Mouse (Mus musculus) midbrain, embryonic 15.5 days (tissue): ENCODE data around the gene Olfr221. TPM values are rescaled to one million over a fixed set of nuclear protein-coding genes. Genes with fewer than 3 reads are reported as not detected.
A peak's percentile ranks its signal among the peaks of the same experiment; 100 is the strongest.
"Not testable (repeated sequence)": the region's sequence is repeated elsewhere in the genome, so short reads cannot be mapped to it uniquely, and the experiment has no call there.

Experiments used
- ATAC-seq: fragments of 200-750 bp; cut with Nextera tagmentation; replicated peaks from 2 replicates; pipeline ENCODE4 v1.8.0; 2017; ENCODE audit warnings: moderate TSS enrichment
- H3K27ac ChIP-seq: fragments of 300-500 bp; sonication (generic); 2 replicates; pipeline ENCODE4 v1.5.1; 2015; ENCODE audit warnings: mild to moderate bottlenecking, inconsistent platforms
- H3K27me3 ChIP-seq: fragments of 300-500 bp; sonication (generic); replicated peaks from 2 replicates; pipeline ENCODE4 v1.6.1; 2015; ENCODE audit warnings: inconsistent platforms
- H3K36me3 ChIP-seq: fragments of 300-500 bp; sonication (generic); replicated peaks from 2 replicates; pipeline ENCODE4 v1.6.1; 2015; ENCODE audit warnings: inconsistent platforms
- H3K4me1 ChIP-seq: fragments of 300-500 bp; sonication (generic); 2 replicates; pipeline ENCODE4 v1.6.1; 2015; ENCODE audit warnings: inconsistent platforms
- H3K4me2 ChIP-seq: fragments of 300-500 bp; sonication (generic); 2 replicates; pipeline ENCODE4 v1.6.1; 2015; ENCODE audit warnings: inconsistent platforms, mild to moderate bottlenecking, moderate library complexity
- H3K4me3 ChIP-seq: fragments of 300-500 bp; sonication (generic); 2 replicates; pipeline ENCODE4 v1.5.1; 2015; ENCODE audit warnings: mild to moderate bottlenecking, inconsistent platforms
- H3K9ac ChIP-seq: fragments of 300-500 bp; sonication (generic); 2 replicates; pipeline ENCODE4 v1.6.1; 2015; ENCODE audit warnings: mild to moderate bottlenecking, inconsistent platforms
- H3K9me3 ChIP-seq: fragments of 300-500 bp; sonication (generic); 2 replicates; pipeline ENCODE4 v1.6.1; 2016; ENCODE audit warnings: inconsistent platforms
- WGBS: fragments of 180-500 bp; shearing (Covaris S2); methylation state at CpG from one replicate; pipeline ENCODE4 v1.1.7; 2015; ENCODE audit warnings: mixed read lengths; 5-methylcytosine and 5-hydroxymethylcytosine counted together
- polyA plus RNA-seq: library from polyadenylated mRNA; unstranded; fragments of >200 nt; fragmentation: Nextera tagmentation; extraction: Ambion mirVana; gene quantifications from 2 replicates; pipeline ENCODE4 v1.2.1, GENCODE M21; 2015

The Olfr221 gene
- not detected in 2 replicates for polyA plus RNA-seq

DNA sequence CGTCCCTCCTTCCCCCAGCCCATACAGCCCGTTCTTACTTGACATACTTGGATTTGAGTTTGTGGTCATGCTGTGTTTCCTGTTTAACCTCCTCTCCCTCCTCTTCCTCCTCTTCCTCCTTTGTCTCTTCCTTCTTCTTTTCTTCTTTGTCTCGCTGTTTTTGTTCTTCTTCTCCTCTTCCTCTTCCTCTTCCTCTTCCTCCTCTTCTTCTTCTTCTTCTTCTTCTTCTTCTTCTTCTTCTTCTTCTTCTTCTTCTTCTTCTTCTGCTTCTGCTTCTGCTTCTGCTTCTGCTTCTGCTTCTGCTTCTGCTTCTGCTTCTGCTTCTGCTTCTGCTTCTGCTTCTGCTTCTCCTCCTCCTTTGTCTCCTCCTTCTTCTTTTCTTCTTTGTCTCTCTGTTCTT is at the start of gene Olfr221:
TSS of gene Olfr221 (minus strand) at position 101 of the 400 bp plus-strand sequence.
- ATAC-seq, H3K4me2 ChIP-seq, H3K36me3 ChIP-seq, H3K9ac ChIP-seq, H3K27me3 ChIP-seq, H3K9me3 ChIP-seq, H3K27ac ChIP-seq, H3K4me3 ChIP-seq: not testable (repeated sequence)
- peaks cover 13% of the 10 kb centered on the region for H3K4me1 ChIP-seq
- 65% methylated on average over 3 of the region's 3 CpGs for WGBS

GRCm38 (mm10) chr14:52083083-52083482 is 40.8 kb upstream of the Olfr221 start:
- no peaks in the 10 kb centered on the region for H3K27me3 ChIP-seq
- no peak overlapping the region for H3K27ac ChIP-seq
- no peak for ATAC-seq
- H3K9me3 ChIP-seq = no peaks in the 10 kb centered on the region
- H3K36me3 ChIP-seq = peaks cover 33% of the 10 kb centered on the region
- no peak overlapping the region for H3K4me2 ChIP-seq
- H3K4me1 ChIP-seq = no peaks in the 10 kb centered on the region
- H3K9ac ChIP-seq = no peak overlapping the region
- H3K4me3 ChIP-seq = no peak overlapping the region

DNA sequence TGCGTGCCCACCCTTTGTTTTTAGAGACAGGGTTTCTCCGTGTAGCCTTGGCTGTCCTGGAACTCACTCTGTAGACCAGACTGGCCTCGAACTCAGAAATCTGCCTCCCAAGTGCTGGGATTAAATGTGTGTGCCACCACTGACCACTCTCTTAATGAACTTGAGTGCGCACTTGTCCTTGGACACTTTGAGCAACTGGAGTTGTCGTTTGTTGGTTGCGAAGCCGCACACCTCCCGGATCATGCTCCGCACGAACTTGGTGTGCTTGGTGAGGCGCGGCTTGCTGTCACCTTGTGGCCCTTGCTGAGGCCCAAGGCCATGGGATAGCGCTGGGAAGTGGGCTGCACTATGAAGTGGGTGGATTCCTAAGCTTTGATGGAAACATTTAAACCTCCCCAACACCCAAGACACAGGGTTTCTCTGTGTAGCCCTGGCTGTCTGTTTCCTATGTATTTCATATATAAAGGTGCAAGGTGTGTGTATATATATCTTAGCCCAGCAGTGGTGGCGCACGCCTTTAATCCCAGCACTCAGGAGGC is 29.4 kb upstream of the Olfr221 start:
- Histone ChIP-seq H3K4me1 (no peaks in the 10 kb centered on the region), H3K9ac (no peak overlapping the region), H3K36me3 (peaks cover 36% of the 10 kb centered on the region), H3K4me2 (no peak overlapping the region), H3K9me3 (no peaks in the 10 kb centered on the region), H3K4me3 (no peak overlapping the region), H3K27ac (no peak overlapping the region), H3K27me3 (no peaks in the 10 kb centered on the region)
- ATAC-seq = peak; percentile 28; the same call in 1 of the 2 replicates
- 94% methylated on average over 15 of the region's 15 CpGs for WGBS

DNA sequence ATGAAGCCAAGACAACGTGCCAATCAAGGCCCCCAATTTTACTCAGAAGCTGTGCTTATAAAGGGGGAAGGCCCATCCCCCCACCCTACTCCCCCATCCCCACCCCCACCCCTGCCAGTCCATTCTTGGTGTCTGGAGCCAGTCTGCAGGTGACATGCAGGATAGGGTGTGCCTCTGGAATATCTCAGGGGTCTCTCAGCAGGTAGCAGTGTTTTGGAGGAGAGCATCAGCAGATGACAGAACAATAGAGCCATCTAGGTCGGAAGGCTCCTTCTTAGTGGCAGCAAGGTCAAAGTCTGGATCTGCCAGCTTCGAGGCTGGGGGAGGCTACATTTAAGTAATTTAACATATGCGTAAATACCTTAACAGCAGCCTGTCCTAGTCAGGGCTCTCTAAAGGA is 23.9 kb upstream of the Olfr221 start:
- Histone ChIP-seq H3K27ac (no peak overlapping the region), H3K4me2 (no peak overlapping the region), H3K27me3 (no peaks in the 10 kb centered on the region), H3K9me3 (no peaks in the 10 kb centered on the region), H3K36me3 (peaks cover 1% of the 10 kb centered on the region), H3K9ac (no peak overlapping the region), H3K4me1 (no peaks in the 10 kb centered on the region), H3K4me3 (no peak overlapping the region)
- ATAC-seq = no peak
- 56% methylated on average over 4 of the region's 4 CpGs for WGBS

DNA sequence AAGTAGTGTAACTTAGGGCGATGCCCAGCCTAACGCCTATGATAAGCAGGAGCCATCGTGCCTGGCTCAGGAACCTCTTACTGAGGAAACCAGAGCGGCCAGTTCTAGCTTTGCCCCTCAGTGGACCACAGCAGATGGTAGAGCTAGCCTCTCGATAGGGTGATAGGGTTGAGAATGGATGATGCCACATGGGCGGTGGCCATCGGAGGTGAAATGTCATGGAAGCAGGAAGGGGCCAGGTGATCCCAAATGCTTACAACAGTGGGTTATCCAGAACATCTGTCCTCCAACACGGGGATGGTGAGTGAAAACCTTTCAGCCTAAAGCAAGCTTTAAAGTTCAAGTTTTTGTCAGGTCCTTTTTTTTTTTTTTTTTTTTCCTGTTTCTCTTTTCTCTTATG is 19.5 kb upstream of the Olfr221 start:
- ATAC-seq = no peak
- no peaks in the 10 kb centered on the region for H3K4me1 ChIP-seq
- WGBS = 89% methylated on average over 8 of the region's 8 CpGs

GRCm38 (mm10) chr14:52060800-52061199 is 18.5 kb upstream of the Olfr221 start:
- no peak for ATAC-seq
- Histone ChIP-seq H3K27me3 (no peaks in the 10 kb centered on the region), H3K4me2 (no peak overlapping the region), H3K4me1 (no peaks in the 10 kb centered on the region), H3K27ac (no peak overlapping the region), H3K4me3 (no peak overlapping the region), H3K9me3 (no peaks in the 10 kb centered on the region), H3K36me3 (no peaks in the 10 kb centered on the region), H3K9ac (no peak overlapping the region)
- 90% methylated on average over 1 of the region's 1 CpGs for WGBS

More for the DNA sequence above, 19.5 kb upstream of the Olfr221 start:
- Histone ChIP-seq H3K9me3 (no peaks in the 10 kb centered on the region), H3K27ac (no peak overlapping the region), H3K4me2 (no peak overlapping the region), H3K27me3 (no peaks in the 10 kb centered on the region), H3K9ac (no peak overlapping the region), H3K4me3 (no peak overlapping the region), H3K36me3 (no peaks in the 10 kb centered on the region)

DNA sequence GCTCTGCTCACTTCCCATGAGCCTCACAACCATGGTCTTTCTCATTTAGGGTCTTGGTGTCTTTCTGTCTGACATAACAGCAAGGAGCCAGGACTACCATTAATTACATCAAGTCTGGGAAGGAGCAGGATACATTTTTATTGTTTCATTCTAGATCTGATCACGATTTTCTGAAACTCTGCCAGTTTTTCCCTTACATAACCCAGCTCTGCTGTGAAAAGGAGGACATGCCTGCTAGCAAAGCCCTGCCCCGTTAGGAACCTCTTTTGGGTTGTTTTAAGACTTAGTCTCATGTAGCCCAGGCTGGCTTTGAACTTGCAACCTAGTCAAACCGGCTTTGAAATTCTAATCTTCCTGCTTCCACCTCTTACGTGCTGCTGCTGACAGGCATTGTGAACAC is 17.7 kb upstream of the Olfr221 start:
- Histone ChIP-seq H3K27ac (no peak overlapping the region), H3K9me3 (no peaks in the 10 kb centered on the region), H3K4me1 (no peaks in the 10 kb centered on the region), H3K36me3 (no peaks in the 10 kb centered on the region), H3K9ac (no peak overlapping the region), H3K27me3 (no peaks in the 10 kb centered on the region), H3K4me3 (no peak overlapping the region), H3K4me2 (no peak overlapping the region)
- WGBS = 66% methylated on average over 4 of the region's 4 CpGs
- ATAC-seq = no peak

- 92% methylated on average over 3 of the region's 3 CpGs for WGBS
- H3K4me1 ChIP-seq, H3K9me3 ChIP-seq, H3K27ac ChIP-seq, H3K4me2 ChIP-seq, ATAC-seq, H3K27me3 ChIP-seq, H3K4me3 ChIP-seq, H3K36me3 ChIP-seq, H3K9ac ChIP-seq: not testable (repeated sequence)
Measured at GRCm38 (mm10) chr14:52052720-52053119, 10.5 kb upstream of the Olfr221 start.

- no peaks in the 10 kb centered on the region for H3K27me3 ChIP-seq
- no peaks in the 10 kb centered on the region for H3K36me3 ChIP-seq
- no peak overlapping the region for H3K4me2 ChIP-seq
- peaks cover 13% of the 10 kb centered on the region for H3K4me1 ChIP-seq
- H3K9ac ChIP-seq = no peak overlapping the region
- ATAC-seq = peak; percentile 75
- H3K27ac ChIP-seq = no peak overlapping the region
- no peak overlapping the region for H3K4me3 ChIP-seq
- H3K9me3 ChIP-seq = no peaks in the 10 kb centered on the region
- WGBS = 37% methylated on average over 9 of the region's 9 CpGs
Measured at GRCm38 (mm10) chr14:52045966-52046565, 3.8 kb upstream of the Olfr221 start.

DNA sequence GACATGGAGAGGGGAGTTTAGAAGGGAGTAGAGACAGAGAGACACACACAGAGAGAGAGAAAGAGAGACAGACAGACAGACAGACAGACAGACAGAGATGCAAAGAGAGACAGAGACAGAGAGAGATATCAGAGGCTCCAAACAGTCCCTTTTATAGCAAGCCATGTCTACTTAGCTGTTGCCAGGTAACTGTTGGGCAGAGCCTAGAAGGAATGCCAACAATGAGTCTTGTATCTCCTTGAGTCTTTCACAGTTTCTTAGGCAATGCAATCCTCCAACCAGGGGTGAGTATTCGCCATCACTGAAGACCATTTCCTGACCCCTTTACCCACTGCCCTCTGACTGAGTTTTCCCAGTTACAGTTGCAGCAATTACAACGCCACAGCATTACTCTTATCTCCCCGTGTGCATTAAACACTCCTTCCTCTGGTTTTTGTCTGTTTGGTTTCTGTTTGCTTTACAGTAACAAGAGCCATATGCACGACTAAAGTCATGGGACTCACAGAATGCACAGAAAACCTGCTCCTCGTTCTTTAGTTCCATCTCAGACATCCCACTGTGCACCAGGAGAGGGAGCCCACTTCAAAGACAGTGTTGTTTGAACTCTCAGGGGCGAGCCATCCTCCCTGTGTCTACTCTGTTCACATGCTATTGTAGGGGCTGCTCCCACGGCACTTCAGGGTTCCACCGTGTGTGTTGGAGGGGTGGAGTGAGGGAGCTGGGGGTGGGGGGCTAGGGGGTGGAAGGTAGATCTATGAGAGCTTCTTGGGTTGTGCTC is 2.8 kb upstream of the Olfr221 start:
- Histone ChIP-seq H3K9me3 (no peaks in the 10 kb centered on the region), H3K36me3 (no peaks in the 10 kb centered on the region), H3K4me2 (no peak overlapping the region), H3K27me3 (no peaks in the 10 kb centered on the region), H3K9ac (no peak overlapping the region), H3K4me1 (peaks cover 13% of the 10 kb centered on the region), H3K4me3 (no peak overlapping the region), H3K27ac (no peak overlapping the region)
- 8% methylated on average over 8 of the region's 8 CpGs for WGBS
- ATAC-seq = peak; percentile 89

DNA sequence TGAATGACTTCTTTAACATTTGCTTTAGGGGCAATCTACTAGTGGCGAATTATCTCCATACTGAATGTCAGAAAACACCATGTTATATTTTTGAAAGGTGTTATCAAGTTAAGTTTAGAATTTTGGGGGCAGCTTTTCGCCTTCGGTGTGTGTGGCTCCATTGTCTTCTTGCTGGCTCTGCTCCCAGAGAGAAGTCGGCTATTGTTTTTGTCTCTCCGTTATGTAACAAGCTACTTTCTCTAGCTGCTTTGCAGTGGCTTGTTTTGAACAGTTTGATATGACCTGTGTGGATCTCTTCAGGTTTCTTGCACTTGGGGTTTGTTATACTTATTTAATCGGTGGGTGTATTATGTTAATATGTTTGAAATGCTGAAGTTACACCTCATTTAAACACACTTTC is 1.2 kb upstream of the Olfr221 start:
- ATAC-seq = no peak
- H3K9me3 ChIP-seq = no peaks in the 10 kb centered on the region
- 65% methylated on average over 6 of the region's 6 CpGs for WGBS
- H3K27ac ChIP-seq = no peak overlapping the region
- no peaks in the 10 kb centered on the region for H3K36me3 ChIP-seq
- no peak overlapping the region for H3K4me3 ChIP-seq
- H3K9ac ChIP-seq = no peak overlapping the region
- peaks cover 13% of the 10 kb centered on the region for H3K4me1 ChIP-seq
- H3K27me3 ChIP-seq = no peaks in the 10 kb centered on the region
- no peak overlapping the region for H3K4me2 ChIP-seq

DNA sequence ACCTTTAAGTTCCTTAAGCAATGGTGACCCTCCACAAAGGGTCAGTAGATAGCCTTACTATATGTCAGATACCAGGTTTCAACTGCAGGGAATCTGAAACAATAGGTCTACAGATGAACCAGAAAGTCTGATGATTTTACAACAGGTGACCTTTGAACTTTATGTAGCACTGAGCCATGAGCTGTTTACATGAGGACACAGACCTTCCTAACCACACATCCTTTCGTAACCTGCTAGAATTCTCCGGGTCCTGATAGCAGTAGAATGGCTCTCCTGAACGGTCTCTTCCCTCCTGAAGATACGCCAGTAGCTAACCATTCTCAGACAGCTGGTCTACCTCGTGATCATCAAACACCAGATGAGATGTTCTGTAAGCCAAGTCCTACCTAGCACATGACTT is 2.9 kb downstream of the Olfr221 start:
- 90% methylated on average over 5 of the region's 5 CpGs for WGBS
- Histone ChIP-seq H3K27me3 (no peaks in the 10 kb centered on the region), H3K27ac (no peak overlapping the region), H3K4me2 (no peak overlapping the region), H3K9ac (no peak overlapping the region), H3K36me3 (no peaks in the 10 kb centered on the region), H3K9me3 (no peaks in the 10 kb centered on the region), H3K4me3 (no peak overlapping the region), H3K4me1 (no peaks in the 10 kb centered on the region)
- ATAC-seq = no peak

DNA sequence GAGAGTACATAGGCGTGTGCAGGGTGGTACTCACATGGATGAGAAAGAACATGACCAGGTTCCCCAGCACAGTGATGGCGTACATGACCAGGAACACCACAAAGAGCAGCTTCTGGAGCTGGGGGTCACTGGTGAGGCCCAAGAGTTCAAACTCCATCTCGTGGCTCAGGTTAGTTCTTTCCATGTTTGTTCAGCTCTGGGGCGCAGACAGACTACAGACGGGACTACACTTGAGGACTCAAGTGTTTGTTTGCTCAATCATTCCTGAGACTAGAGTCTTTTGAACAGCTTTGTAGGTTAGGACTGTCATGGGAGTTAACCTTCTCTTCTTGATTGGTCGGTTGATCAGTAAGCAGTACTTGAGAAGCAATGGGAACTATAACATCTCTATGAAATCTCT is 6.3 kb downstream of the Olfr221 start:
- no peak overlapping the region for H3K9ac ChIP-seq
- no peak overlapping the region for H3K27ac ChIP-seq
- H3K27me3 ChIP-seq = no peaks in the 10 kb centered on the region
- no peak overlapping the region for H3K4me3 ChIP-seq
- 94% methylated on average over 6 of the region's 6 CpGs for WGBS
- H3K9me3 ChIP-seq = no peaks in the 10 kb centered on the region
- ATAC-seq = no peak
- no peaks in the 10 kb centered on the region for H3K36me3 ChIP-seq
- H3K4me1 ChIP-seq = no peaks in the 10 kb centered on the region
- no peak overlapping the region for H3K4me2 ChIP-seq
